Mouse (Mus musculus): ENCODE results near the gene Map2k4. TPM values are rescaled to one million over a fixed set of nuclear protein-coding genes. Genes with fewer than 3 reads are reported as not detected.
A peak's percentile ranks its signal among the peaks of the same experiment; 100 is the strongest.

Map2k4 gene
- polyA plus RNA-seq, 1 experiment from 2014 or later = 36.6 TPM

DNA sequence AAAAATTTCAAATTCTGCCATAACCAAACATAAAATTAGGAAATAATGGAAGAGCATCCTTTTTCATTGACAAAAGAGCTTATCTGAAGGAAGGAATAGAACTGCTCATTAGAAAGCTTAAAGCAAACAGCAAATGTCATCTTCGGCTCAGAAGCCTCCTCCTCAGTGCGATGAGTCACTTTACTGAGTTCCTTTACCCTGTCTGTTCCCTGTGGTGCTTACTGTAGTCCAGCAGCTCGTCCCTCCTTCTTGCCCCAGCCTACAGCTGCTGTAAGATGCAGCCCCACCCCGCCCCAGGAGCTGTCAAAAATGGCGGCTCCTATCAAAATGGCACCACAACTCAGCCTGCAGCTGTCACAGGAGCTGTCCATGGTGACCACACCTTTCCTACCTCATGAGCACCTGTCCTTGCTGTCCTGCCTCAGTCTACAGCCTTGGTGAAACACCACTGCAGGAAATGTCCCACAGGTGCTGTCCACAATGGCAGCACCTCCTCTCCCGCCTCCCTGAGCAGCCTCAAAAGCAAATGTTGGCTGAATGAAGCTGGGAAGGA lies 75.3 kb downstream of the Map2k4 start:
- DNase-seq (ENCODE audit: low spot score) = no peak

DNA sequence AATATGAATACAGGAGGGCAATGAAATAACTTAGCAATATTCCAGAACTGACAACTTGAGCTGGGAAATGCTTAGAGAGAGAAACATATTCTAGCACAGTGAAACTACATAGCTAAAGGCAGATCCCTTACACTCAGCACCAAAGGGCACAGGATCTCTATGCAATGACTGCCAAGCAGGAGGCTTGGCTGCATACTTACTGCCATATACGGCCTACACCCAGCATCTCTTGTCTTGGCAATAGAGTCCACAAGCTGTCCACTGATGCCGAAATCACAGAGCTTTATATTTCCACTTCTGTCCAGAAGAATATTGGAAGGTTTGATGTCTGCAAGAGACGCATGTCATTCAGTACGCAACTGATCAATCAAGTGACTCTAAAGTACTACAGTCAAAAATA lies 81.3 kb downstream of the Map2k4 start:
- DNase-seq (ENCODE audit: low spot score) = no peak

DNA sequence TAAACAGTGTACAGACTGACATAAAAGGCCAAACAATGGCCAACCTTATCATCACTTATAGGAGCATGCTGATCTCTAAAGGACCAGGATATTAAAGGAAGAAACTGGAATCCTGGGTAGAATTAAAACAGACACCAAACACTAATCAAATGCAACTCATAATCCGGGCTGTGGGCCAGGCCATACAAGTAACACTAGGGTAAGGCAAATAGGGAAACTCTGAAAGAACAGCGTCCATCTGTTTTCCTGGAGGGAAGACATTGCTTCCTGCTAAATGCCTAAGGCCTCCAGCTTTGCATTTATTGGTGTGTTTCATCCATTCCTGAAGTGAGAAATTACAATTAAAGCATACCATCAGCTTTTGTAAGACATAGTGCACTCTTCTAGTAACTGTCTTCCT lies 81.9 kb downstream of the Map2k4 start:
- no peak for DNase-seq (ENCODE audit: low spot score)

DNA sequence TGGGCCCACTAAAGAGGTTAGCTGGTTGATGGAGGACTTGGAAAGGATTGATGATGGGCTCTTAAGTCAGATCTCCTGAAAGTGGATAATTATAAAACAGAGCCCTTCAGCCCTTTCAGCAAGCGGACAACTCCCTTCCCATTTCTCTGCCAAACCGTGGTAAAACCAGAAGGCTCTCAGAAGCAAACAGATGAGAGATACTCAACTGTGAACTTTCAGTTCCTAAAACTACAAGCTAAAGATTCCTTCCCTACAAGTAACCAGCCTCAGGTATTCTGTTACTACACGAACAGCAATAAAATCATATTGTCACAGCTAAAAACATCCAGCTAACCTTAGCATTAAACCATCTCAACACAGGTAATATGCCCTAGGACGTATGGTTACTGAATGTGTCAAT lies 83.2 kb downstream of the Map2k4 start:
- DNase-seq (ENCODE audit: low spot score) = no peak

DNA sequence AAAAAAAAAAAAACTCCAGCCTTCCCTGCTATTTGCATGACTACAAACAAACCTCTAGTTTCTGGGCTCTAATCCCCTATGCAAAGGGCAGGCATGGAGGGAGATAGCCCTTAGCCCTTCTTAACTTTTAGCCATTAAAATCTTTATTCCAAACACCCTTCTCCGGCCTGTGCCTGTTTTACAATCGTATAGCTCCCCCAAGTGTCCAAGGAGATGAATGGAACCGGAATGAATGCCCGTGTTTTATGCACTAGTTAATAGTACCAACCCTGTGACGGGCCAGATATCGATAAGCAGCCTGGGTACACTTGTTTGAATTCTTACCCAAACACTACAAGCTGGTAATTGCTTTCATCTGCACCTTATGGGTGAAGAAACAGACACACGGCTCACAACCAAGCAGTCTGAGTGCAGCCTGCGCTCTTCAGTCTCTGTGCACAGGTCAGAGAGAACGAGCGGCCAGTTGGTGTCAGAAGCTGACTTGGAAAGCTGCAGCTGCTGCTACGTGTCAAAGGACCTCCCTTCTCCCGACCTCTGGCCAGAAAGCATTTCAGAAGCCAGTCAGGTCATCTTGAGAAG lies 109.2 kb downstream of the Map2k4 start:
- DNase-seq (ENCODE audit: low spot score) = no peak

DNA sequence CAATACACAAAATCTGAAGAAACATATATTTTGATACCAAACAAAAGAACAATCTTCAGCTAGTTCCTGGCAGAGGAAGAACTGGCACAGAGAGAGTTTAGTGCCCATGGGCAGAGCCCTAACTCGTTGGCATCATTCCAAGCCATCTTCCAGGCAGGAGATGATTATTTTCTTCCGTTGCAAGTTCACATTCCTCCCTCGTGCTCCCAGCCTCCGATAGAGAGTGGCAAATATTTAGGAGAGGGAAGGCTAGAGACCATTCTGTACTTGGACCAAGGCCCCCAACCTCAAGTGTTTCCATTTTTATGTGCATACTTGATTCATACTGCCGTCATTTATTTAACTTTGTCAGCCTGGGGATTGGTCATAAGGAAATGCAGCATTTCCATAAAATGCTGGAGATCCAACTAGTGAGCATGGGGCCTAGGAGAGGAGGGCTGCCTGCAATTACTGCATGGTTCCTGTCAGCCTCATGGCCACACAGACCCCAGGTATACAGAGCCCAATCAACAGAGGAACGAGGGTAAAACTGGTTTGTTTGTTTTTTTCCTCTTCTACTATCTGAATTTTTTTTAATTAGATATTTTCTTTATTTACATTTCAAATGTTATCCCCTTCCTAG lies 120.6 kb downstream of the Map2k4 start:
- DNase-seq (ENCODE audit: low spot score) = no peak

DNA sequence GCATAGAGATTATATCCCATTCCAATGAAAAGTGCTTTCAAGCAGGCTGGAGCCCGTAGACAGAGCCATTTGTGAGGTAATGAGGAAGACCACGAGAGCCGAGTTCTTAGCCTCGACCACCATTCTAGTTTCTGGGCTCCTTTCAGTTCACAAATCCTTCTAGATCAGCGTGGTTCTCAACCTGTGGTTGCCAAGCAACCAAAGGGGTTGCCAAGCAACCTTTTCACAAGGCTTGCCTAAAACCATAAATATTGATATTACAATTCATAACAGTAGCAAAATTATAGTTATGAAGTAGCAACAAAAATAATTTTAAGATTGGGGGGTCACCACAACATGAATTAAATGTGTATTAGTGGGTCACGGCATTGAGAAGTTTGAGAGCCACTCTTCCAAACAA lies 123.2 kb downstream of the Map2k4 start:
- no peak for DNase-seq (ENCODE audit: low spot score)

DNA sequence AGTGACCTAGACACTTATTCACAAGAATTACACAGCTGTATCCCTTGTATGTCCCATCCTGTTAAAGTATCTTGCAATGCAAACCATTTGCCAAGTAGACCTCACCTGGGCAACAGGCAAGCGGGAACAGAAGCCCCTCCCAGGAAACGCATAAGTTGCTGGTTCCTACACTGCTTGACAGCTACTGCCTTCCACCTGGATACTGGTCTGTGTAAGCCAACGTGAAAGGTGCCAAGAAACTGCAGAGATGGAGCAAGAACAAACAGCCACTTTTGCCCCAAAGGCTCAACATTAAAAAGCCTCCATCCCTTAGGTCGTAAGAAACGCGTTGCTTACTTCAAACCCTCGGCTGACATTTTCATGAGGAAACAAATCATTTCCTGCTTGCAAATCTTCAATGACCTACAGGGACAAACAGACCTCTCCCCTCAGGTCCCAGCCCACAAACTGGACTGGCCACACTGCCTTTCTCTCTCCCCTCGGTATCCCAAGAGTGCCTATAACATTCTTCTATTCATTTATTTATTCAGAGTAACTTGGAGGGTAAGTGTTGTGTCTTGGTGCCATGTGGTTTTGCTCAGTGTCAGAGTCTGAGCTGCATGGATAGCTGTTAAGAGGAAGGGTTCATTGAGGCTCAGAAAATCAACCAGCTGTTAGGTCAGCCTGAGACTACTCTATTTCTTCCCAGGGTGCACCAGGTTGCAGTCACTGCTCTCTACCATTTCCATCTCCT lies 126.1 kb downstream of the Map2k4 start:
- no peak for DNase-seq (ENCODE audit: low spot score)

DNA sequence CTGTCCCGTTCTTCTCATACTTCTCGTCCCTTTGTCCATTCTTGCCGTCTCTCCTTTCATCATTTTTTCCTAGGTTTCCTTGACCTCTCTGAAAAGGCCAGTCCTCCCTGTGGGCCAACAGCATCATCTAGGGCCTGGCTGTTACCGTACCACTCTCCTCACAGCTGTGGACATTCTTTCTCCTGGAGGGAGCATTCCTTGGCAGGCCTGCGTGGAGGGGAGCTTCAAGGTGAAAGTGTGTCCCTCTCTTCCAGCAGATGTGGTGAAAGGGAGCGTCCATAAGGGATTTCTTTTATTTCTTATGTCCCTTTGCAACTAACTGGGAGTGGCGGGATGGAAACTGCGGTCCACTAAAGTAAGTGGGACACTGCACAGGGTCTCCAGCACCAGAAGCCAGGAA lies 134.2 kb downstream of the Map2k4 start:
- DNase-seq (ENCODE audit: low spot score) = no peak

DNA sequence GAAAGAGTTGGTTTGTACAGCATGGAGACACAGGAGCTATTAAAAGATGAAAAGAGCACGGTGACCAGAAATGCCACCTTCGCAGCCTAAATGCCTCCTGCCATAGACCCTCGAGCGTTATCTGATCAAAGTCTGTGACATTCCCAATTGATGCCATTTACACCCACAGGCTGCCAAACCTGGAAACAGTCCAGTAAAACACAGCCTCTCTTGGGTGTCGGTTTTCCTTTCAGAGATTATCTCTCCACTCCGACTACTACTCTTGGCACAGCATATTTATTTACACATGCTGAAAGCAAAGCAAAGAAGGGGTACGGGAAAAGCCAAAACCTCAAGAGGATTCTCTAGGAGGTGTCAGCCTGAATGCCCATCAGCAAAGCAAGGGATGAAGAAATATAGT lies 136.7 kb downstream of the Map2k4 start:
- DNase-seq (ENCODE audit: low spot score) = no peak

DNA sequence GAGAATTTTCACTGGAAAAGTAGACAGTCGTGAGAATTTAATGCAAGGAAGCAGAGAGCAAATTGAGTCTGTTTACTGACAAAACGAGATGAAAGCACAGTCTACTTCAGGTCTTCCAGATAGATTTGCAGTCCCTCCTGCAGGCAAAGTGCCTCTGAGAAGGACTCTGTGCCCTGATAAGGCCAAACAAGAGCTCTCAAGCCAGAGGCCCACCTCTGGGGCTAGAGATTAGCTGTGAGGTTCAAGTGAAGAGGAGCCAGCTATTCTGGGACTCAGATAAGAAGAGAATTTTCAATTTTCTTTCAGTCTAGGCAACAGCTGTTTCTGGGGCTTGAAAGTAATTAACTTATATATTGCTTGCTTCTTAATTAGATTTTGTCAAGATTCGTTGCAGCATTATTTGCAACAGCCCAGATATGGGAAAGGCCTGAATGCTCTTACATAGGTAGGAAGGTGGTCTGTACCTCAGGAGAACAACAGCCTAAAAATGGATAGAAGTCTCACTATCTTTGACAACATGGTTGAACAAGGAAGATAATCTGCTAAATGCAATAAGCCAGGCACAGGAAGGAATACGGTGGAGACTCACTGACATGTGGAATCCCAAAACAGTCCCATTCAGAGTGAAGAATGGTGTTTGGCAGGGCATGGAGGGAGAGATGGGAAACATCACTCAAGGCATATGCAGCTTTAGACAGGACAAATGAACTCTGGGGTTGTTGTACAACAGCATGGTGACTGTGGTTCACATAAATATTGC lies 138.0 kb downstream of the Map2k4 start:
- DNase-seq (ENCODE audit: low spot score) = no peak

DNA sequence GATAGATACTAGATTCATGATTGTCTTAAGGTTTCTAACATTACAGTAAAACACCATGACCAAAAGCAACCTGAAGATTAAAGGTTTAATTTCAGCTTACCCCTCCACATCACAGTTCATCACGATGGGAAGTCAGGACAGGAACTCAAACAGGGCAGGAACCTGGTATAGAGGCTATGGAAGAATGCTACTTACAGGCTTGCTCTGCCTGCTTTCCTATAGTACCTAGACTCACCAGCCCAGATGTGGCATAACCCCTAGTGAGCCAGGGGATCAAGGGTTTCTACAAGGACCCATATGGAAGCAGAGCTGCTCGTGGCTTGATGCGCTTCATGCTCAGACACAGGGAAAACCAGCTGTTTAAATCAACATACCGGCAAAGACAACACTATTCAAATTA lies 138.6 kb downstream of the Map2k4 start:
- no peak for DNase-seq (ENCODE audit: low spot score)

DNA sequence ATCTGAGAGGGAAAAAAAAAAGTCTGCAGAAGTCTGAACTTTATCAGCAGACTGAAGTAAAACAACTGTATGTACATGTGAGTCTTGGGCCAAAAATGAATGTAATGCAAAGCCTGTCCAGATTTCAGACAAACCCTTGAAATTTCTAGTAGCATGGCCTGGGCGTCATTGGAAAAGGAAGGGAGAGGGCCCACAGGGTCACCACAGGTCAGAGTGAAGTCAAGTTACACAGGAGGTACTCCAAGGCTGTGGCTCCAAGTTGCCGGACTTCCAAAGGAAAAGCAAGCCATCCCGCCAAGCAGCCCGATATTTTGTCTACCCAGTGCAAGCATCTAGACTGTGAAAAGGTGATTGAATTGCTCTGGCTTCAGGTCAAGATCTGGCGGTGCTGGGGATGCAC lies 141.8 kb downstream of the Map2k4 start:
- no peak for DNase-seq (ENCODE audit: low spot score)

DNA sequence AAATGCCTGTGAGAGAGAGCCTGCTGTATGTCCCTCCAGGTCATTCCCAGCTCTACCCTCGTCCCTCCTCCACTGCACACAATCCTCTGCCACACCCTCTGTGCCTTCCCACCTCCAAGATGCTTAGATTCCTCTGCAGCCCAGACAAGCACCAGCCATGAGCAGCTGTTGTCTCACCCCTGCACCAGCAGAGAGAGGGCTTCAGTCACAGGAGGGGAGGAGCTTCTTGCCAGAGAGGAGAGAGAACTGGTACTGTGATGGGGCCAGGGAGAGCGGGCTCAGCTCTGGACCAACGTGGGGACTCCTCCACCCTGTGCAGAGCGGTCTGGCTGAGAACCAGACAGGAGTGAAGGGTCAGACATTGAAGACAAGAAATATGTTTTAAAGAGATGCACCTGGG lies 143.6 kb downstream of the Map2k4 start:
- DNase-seq (ENCODE audit: low spot score) = no peak

DNA sequence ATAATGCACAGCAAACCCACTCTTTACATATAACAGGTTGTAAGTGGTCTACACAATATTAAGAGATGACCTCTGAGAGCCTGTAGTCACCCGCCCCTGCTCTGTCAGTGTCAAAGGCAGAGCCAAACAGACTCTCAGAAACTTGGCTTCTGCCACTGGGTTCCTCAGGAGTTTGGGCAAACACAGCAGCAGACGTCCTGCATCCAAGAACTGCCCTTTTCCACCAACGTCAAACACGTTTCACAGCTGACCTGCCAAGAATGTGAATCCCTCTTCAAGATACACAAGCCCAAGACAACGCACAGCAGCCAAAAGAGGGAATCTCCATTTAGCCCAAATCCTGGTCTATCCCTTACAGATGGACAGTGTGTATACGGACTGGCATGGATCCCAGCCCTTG lies 147.8 kb downstream of the Map2k4 start:
- DNase-seq (ENCODE audit: low spot score) = no peak

MicroRNAs encoded within 50 kb of the gene (microRNA counts, 519-probe panel; counts per million panel counts)
- microRNA mmu-miR-744 = 473 counts per million, percentile 71 among the panel's probes with 10 or more counts

Small RNA genes within 50 kb of the gene (microRNA-seq; reads per million reads assigned to microRNA genes)
- 7,683 reads per million, percentile 89 among the genes with 10 or more reads in this experiment for gene Mir744 (ENCODE audit: borderline number of aligned reads)

Other genes starting within 250 kb of the Map2k4 start
- 21.3 and 21.8 TPM in 2 replicates for gene Zkscan6, start 18.9 kb upstream of the Map2k4 start, polyA plus RNA-seq (2015; fragmentation: Nextera tagmentation; extraction: Ambion mirVana)

Data from thymus, postnatal 0 days (tissue).